Mouse (Mus musculus): ENCODE data around the gene Cacng6. TPM values are rescaled to one million over a fixed set of nuclear protein-coding genes. Genes with fewer than 3 reads are reported as not detected.
A peak's percentile ranks its signal among the peaks of the same experiment; 100 is the strongest.

Gene Cacng6
- total RNA-seq, 4 experiments from 2014 or later, result 1.2 to 2.5 (median 1.5) TPM

- DNase-seq (ENCODE audit: low spot score in 2 of 2), result no peak
These were observed 4.1 kb upstream of the Cacng6 start for GRCm38 (mm10) chr7:3419941-3420340.

GRCm38 (mm10) chr7:3420466-3420865 lies 3.5 kb upstream of the Cacng6 start:
- no peak for DNase-seq (ENCODE audit: low spot score in 2 of 2)

GRCm38 (mm10) chr7:3421297-3421696 lies 2.7 kb upstream of the Cacng6 start:
- no peak for DNase-seq (ENCODE audit: low spot score in 2 of 2)

GRCm38 (mm10) chr7:3422051-3422450 lies 1.9 kb upstream of the Cacng6 start:
- DNase-seq (ENCODE audit: low spot score in 2 of 2), result no peak

- no peak for DNase-seq (ENCODE audit: low spot score in 2 of 2)
These were observed 565 bp upstream of the Cacng6 start for GRCm38 (mm10) chr7:3423430-3423829.

- DNase-seq (ENCODE audit: low spot score in 2 of 2), result peak; percentile 76 to 84
These were observed 1.1 kb downstream of the Cacng6 start for GRCm38 (mm10) chr7:3425141-3425540.

GRCm38 (mm10) chr7:3430161-3430560 lies 6.2 kb downstream of the Cacng6 start:
- DNase-seq (ENCODE audit: low spot score in 2 of 2), result no peak

- DNase-seq (ENCODE audit: low spot score in 2 of 2), result no peak
These were observed 8.1 kb downstream of the Cacng6 start for GRCm38 (mm10) chr7:3432066-3432465.

GRCm38 (mm10) chr7:3437941-3438340 lies 13.9 kb downstream of the Cacng6 start:
- no peak for DNase-seq (ENCODE audit: low spot score in 2 of 2)

- no peak for DNase-seq (ENCODE audit: low spot score in 2 of 2)
These were observed 16.0 kb downstream of the Cacng6 start for GRCm38 (mm10) chr7:3439984-3440383.

GRCm38 (mm10) chr7:3440526-3440925 lies 16.5 kb downstream of the Cacng6 start:
- no peak for DNase-seq (ENCODE audit: low spot score in 2 of 2)

GRCm38 (mm10) chr7:3442476-3443062 lies 18.6 kb downstream of the Cacng6 start:
- DNase-seq (ENCODE audit: low spot score in 2 of 2), result no peak

- no peak for DNase-seq (ENCODE audit: low spot score in 2 of 2)
These were observed 20.7 kb downstream of the Cacng6 start for GRCm38 (mm10) chr7:3444678-3445077.

- no peak for DNase-seq (ENCODE audit: low spot score in 2 of 2)
These were observed 22.6 kb downstream of the Cacng6 start for GRCm38 (mm10) chr7:3446584-3446983.

GRCm38 (mm10) chr7:3447026-3447425 lies 23.0 kb downstream of the Cacng6 start:
- no peak for DNase-seq (ENCODE audit: low spot score in 2 of 2)

- peak; percentile 57 to 81 for DNase-seq (ENCODE audit: low spot score in 2 of 2)
These were observed 24.9 kb downstream of the Cacng6 start for GRCm38 (mm10) chr7:3448737-3449454.

- DNase-seq (ENCODE audit: low spot score in 2 of 2), result no peak
These were observed 26.7 kb downstream of the Cacng6 start for GRCm38 (mm10) chr7:3450671-3451070.

GRCm38 (mm10) chr7:3451161-3451560 lies 27.2 kb downstream of the Cacng6 start:
- no peak for DNase-seq (ENCODE audit: low spot score in 2 of 2)

- DNase-seq (ENCODE audit: low spot score in 2 of 2), result no peak
These were observed 29.0 kb downstream of the Cacng6 start for GRCm38 (mm10) chr7:3452821-3453485.

GRCm38 (mm10) chr7:3453486-3454183 lies 29.6 kb downstream of the Cacng6 start:
- no peak for DNase-seq (ENCODE audit: low spot score in 2 of 2)

- no peak for DNase-seq (ENCODE audit: low spot score in 2 of 2)
These were observed 33.3 kb downstream of the Cacng6 start for GRCm38 (mm10) chr7:3457111-3457840.

All from layer of hippocampus, adult 8-10 months (tissue).